Mouse (Mus musculus): Measurements from ENCODE around the gene Kcnip3.

The Kcnip3 gene

GRCm38 (mm10) chr2:127483001-127483400 is 38.9 kb downstream of the Kcnip3 start:
- in situ Hi-C loops (cut with MboI; ENCODE audit: low pct_unique_long_range_greater_than_20kb in 1 of 2, low sequenced_read_pairs in 2 of 2, unreplicated experiment in 1 of 2): no loop called here

DNA sequence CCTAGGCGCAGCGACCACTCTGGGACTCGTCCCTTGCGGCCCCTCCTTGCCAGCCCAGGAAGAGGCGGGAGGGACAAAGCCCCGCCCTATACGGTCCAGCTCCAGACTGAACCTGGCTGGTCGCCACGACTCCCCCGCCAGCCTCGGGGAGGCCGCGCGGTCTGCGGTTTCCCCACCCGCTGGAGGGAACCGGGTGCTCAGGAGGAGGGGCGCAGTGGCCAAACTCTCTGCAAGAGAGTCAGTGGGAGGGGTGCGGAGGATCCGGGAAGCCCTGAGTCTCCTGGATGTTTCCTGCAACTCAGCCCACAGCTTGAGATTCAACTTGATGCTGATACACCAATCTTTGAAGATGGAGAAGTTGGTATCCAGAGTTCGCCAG is 39.4 kb downstream of the Kcnip3 start:
- in situ Hi-C loops (cut with MboI; ENCODE audit: low pct_unique_long_range_greater_than_20kb in 1 of 2, low sequenced_read_pairs in 2 of 2, unreplicated experiment in 1 of 2): no loop called here

- in situ Hi-C loops (cut with MboI; ENCODE audit: low pct_unique_long_range_greater_than_20kb in 1 of 2, low sequenced_read_pairs in 2 of 2, unreplicated experiment in 1 of 2): no loop called here
Measured at GRCm38 (mm10) chr2:127481841-127482532, 39.9 kb downstream of the Kcnip3 start.

GRCm38 (mm10) chr2:127479763-127480162 is 42.1 kb downstream of the Kcnip3 start:
- in situ Hi-C loops (cut with MboI; ENCODE audit: low pct_unique_long_range_greater_than_20kb in 1 of 2, low sequenced_read_pairs in 2 of 2, unreplicated experiment in 1 of 2): no loop called here

DNA sequence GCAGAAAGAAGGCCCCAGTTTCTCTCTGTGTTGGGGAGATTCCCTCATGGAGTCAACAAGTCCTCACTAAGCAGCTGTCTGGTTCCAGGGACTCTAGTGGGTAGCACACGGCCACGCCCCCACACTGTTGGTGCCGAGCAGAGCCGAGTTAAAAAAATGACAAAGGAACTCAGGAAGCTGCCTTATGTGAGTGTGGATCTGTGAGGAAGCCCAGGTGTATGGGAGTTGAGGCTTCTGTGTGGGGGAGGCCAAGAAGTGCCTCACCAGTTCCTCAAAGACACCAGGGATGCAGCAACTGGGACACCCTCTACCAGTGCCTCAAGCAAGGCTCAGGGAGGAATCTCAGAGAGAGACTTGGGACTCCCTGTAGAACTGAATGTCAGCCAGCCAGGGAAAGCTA is 42.7 kb downstream of the Kcnip3 start:
- in situ Hi-C loops (cut with MboI; ENCODE audit: low pct_unique_long_range_greater_than_20kb in 1 of 2, low sequenced_read_pairs in 2 of 2, unreplicated experiment in 1 of 2): no loop called here

- in situ Hi-C loops (cut with MboI; ENCODE audit: low pct_unique_long_range_greater_than_20kb in 1 of 2, low sequenced_read_pairs in 2 of 2, unreplicated experiment in 1 of 2): no loop called here
Measured at GRCm38 (mm10) chr2:127472279-127472678, 49.6 kb downstream of the Kcnip3 start.

DNA sequence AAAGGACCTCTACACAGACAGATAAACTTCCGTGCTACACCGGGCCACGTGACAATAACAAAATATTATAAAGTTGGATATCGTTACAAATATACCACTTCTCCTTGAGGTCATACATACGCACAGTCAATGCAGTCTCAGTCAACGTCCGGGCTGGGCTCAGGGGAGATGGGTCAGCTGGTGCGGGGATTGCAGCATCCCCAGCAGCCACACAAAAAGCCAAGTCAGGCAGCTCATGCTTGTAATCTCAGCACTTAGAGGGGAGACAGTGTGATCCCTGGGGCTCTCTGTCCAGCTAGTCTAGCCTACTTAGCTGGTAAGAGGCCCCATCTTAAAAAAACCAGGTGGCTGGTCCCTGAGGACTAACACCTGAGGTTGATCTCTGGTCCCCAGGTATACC is 50.6 kb downstream of the Kcnip3 start:
- in situ Hi-C loops (cut with MboI; ENCODE audit: low pct_unique_long_range_greater_than_20kb in 1 of 2, low sequenced_read_pairs in 2 of 2, unreplicated experiment in 1 of 2): no loop called here

DNA sequence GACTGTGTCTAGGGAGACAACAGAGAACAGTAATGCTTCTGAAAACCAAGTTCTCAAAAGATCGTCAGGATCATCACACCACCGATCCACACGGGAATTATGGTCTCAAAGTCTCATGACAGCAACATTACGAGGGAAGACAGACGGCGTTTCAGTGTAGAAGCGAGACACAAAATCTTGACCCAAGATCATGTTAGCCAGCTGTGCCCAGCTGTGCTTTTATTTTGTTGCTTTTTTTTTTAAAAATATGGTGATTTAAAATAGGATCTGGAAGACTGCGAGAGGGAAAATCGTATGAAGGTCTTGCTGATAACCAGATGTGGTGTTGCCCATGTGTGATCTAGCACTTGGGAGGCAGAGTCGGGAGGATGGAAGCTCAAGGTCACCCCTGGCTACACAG is 51.2 kb downstream of the Kcnip3 start:
- in situ Hi-C loops (cut with MboI; ENCODE audit: low pct_unique_long_range_greater_than_20kb in 1 of 2, low sequenced_read_pairs in 2 of 2, unreplicated experiment in 1 of 2): no loop called here

- in situ Hi-C loops (cut with MboI; ENCODE audit: low pct_unique_long_range_greater_than_20kb in 1 of 2, low sequenced_read_pairs in 2 of 2, unreplicated experiment in 1 of 2): no loop called here
Measured at GRCm38 (mm10) chr2:127470183-127470582, 51.7 kb downstream of the Kcnip3 start.

DNA sequence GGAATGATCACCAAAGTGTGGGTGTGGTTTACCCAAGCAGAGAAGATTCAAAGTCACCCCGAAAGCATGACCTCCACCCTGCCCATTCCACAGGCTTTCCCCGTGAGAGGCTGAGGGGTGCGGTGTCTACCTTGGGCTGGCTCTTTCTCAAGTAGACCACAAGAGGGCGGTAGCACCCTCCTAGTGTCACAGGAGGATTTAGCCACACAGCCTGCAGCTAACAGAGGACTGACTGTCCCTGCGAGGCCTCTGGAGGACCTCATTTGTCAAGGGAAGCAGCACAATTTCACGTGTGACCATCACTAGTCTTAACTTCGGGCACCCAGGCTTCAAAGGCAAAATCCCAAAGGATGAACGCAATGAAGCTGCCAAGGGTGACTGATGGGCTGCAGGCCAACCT is 59.6 kb downstream of the Kcnip3 start:
- in situ Hi-C loops (cut with MboI; ENCODE audit: low pct_unique_long_range_greater_than_20kb in 1 of 2, low sequenced_read_pairs in 2 of 2, unreplicated experiment in 1 of 2): loop anchor here in 1 of 2 experiments (5.0 kb wide), 1 partner anchor 35 kb away; no protein-coding TSS in a partner anchor

DNA sequence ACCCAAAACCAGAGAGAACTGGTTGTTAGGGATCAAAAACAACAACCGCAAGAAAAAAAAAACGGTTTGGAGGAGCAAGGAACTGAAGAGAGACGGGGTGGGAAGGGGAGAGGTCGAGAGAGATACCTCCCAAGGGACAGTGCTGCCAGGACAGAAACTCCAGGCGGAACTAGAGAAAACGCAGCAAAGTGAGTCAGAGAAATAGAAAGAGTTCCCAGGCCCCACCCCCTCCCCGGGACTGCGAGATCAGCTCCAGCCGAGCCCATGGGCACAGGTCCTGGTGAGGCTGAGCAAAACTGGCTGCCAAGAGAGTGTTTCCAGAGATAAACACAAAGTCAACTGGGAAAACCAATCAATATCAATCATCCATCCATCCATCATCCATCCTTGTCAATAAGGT is 60.5 kb downstream of the Kcnip3 start:
- in situ Hi-C loops (cut with MboI; ENCODE audit: low pct_unique_long_range_greater_than_20kb in 1 of 2, low sequenced_read_pairs in 2 of 2, unreplicated experiment in 1 of 2): loop anchor here in 1 of 2 experiments (5.0 kb wide), 1 partner anchor 36 kb away; no protein-coding TSS in a partner anchor

GRCm38 (mm10) chr2:127459341-127459740 is 62.6 kb downstream of the Kcnip3 start:
- in situ Hi-C loops (cut with MboI; ENCODE audit: low pct_unique_long_range_greater_than_20kb in 1 of 2, low sequenced_read_pairs in 2 of 2, unreplicated experiment in 1 of 2): no loop called here

DNA sequence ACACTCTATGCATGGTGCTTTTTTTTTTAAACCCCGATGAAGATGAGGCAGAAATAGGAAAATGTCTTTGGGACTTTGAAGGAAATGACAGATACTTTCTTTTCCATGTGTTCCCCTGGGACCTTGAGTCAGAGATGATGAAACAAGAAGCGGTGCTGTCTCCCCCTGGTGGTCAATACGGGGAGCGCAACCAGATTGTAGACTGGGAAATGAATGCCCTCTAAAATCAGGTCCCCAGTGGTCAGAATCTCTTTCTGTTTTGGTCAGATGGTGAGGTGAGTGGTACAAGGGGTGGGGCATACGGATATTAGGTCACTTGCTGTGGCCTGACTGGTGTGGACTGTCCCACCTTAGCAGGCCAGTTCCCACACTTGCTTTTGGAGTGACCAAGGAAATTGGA is 68.1 kb downstream of the Kcnip3 start:
- in situ Hi-C loops (cut with MboI; ENCODE audit: low pct_unique_long_range_greater_than_20kb in 1 of 2, low sequenced_read_pairs in 2 of 2, unreplicated experiment in 1 of 2): no loop called here

GRCm38 (mm10) chr2:127453141-127453540 is 68.8 kb downstream of the Kcnip3 start:
- in situ Hi-C loops (cut with MboI; ENCODE audit: low pct_unique_long_range_greater_than_20kb in 1 of 2, low sequenced_read_pairs in 2 of 2, unreplicated experiment in 1 of 2): no loop called here

GRCm38 (mm10) chr2:127451748-127452147 is 70.1 kb downstream of the Kcnip3 start:
- in situ Hi-C loops (cut with MboI; ENCODE audit: low pct_unique_long_range_greater_than_20kb in 1 of 2, low sequenced_read_pairs in 2 of 2, unreplicated experiment in 1 of 2): no loop called here

GRCm38 (mm10) chr2:127449691-127450090 is 72.2 kb downstream of the Kcnip3 start:
- in situ Hi-C loops (cut with MboI; ENCODE audit: low pct_unique_long_range_greater_than_20kb in 1 of 2, low sequenced_read_pairs in 2 of 2, unreplicated experiment in 1 of 2): no loop called here

DNA sequence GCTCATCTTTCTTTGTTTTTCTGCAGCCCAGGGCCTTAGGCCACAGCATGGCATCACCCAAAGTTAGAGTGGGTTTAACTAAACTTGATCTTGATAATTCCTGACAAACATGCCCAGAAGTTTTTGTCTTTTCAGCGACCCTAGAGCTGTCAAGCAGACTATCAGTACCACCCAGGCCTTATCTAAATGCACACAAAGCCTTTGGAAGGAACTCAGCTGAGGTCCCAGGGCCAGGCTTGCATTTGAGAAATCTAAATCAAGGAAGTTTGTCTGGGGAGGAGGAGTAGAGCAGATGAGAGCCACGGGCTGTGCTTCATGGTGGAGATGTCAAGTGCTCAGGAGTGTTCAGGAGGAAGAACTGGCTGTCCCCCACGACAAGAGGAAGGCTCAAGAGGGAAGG is 75.0 kb downstream of the Kcnip3 start:
- in situ Hi-C loops (cut with MboI; ENCODE audit: low pct_unique_long_range_greater_than_20kb in 1 of 2, low sequenced_read_pairs in 2 of 2, unreplicated experiment in 1 of 2): no loop called here

- in situ Hi-C loops (cut with MboI; ENCODE audit: low pct_unique_long_range_greater_than_20kb in 1 of 2, low sequenced_read_pairs in 2 of 2, unreplicated experiment in 1 of 2): loop anchor here in 1 of 2 experiments (5.0 kb wide), 1 partner anchor 82 kb away; the partner anchor contains the start of gene Adra2b
Measured at GRCm38 (mm10) chr2:127444055-127444789, 77.7 kb downstream of the Kcnip3 start, which contains the start of gene Fahd2a. TSS of gene Fahd2a (minus strand) at chr2:127444565.

DNA sequence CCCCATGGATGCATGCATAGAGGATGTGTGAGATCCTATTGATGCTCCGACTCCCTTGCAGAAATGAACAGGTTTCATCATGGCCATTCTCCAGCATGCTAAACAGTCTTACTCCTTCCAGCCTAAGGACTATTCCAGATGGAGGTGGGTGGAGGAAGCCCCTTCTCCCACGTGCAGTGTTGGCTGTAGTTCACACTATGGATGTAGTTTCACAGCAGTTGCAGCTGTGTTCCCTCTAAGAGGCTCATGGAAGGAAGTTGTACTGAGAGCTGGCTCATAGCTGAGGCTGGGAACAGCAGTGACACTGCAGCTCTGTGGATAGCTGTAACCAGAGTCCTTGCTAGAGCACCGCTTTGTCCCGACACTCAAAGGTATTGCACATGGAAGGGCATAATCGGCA is 84.2 kb downstream of the Kcnip3 start:
- in situ Hi-C loops (cut with MboI; ENCODE audit: low pct_unique_long_range_greater_than_20kb in 1 of 2, low sequenced_read_pairs in 2 of 2, unreplicated experiment in 1 of 2): no loop called here

- in situ Hi-C loops (cut with MboI; ENCODE audit: low pct_unique_long_range_greater_than_20kb in 1 of 2, low sequenced_read_pairs in 2 of 2, unreplicated experiment in 1 of 2): no loop called here
Measured at GRCm38 (mm10) chr2:127435554-127435953, 86.3 kb downstream of the Kcnip3 start.
